9 mouse cellular contexts compared by ENCODE assay signal in the genomic region with DNA sequence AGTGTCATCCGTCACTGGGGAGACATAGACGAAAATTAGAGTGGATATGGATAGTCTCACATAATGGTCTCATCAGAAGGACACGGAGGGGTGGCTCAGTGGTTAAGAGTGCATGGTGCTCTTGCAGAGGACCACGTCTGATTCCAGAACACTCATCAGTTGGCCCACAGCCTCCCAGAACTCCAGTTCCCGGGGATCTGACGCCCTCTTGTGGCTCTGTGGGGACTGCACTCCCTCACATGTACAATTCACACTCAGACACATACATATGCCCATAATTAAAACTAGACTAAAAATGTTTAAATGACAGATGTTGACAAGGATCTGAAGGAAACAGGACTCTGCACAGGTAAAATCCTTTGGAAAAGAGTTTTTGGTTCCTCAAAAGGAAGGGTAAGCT. TPM values are rescaled to one million over a fixed set of nuclear protein-coding genes. Genes with fewer than 3 reads are reported as not detected.
DNase-seq lines count a peak whose midpoint lies in the region; ATAC-seq and TF ChIP-seq lines count a peak whose summit lies in the region.
"Had no signal": no experiment of that assay in that cellular context is flagged by ENCODE, and none has a peak within 500 bp of the region (broad histone marks: within the 10 kb centered on the region; RNA-seq: fewer than 3 reads in every experiment).

No protein-coding gene starts in this region.

- no peak overlapping the region for H3K4me2 ChIP-seq in kidney, embryonic 16.5 days (replicated peaks; ENCODE audit: low read depth, low read length)
- H3K4me2 ChIP-seq: midbrain, embryonic 12.5 days had no signal

- no peak overlapping the region for H3K9ac ChIP-seq in kidney, embryonic 16.5 days (replicated peaks; ENCODE audit: low read length)
- H3K9ac ChIP-seq: midbrain, embryonic 12.5 days had no signal

- no peak for TF ChIP-seq POLR2A in spleen, adult 2 months (IDR thresholded peaks at IDR 0.05; ENCODE audit: low read depth, low read length)
- TF ChIP-seq POLR2A in small intestine, adult 2 months (IDR thresholded peaks at IDR 0.05; ENCODE audit: low read depth, low read length): no peak

- TF ChIP-seq CTCF in spleen, adult 2 months (IDR thresholded peaks at IDR 0.05; ENCODE audit: extremely low read depth, insufficient read depth, insufficient read length, insufficient replicate concordance): peak; percentile 9; the same call in 1 of the 2 replicates
- peak; percentile 21; the same call in 1 of the 2 replicates for TF ChIP-seq CTCF in small intestine, adult 2 months (IDR thresholded peaks at IDR 0.05; ENCODE audit: extremely low read depth, insufficient read length, insufficient replicate concordance, low read depth, low read length)

- H3K4me3 ChIP-seq in kidney, embryonic 16.5 days (ENCODE audit: low read length): no peak overlapping the region
- H3K4me3 ChIP-seq in spleen, adult 2 months (ENCODE audit: extremely low read depth, insufficient read depth, insufficient read length): no peak overlapping the region
- H3K4me3 ChIP-seq in small intestine, adult 2 months (ENCODE audit: low read depth, low read length): no peak overlapping the region
- H3K4me3 ChIP-seq: midbrain, embryonic 12.5 days had no signal

- no peak overlapping the region for H3K27ac ChIP-seq in kidney, embryonic 16.5 days (ENCODE audit: low read length)
- no peak overlapping the region for H3K27ac ChIP-seq in spleen, adult 2 months (ENCODE audit: insufficient read depth, low read length)
- H3K27ac ChIP-seq in small intestine, adult 2 months (ENCODE audit: insufficient read depth, low read depth, low read length): no peak overlapping the region
- H3K27ac ChIP-seq: midbrain, embryonic 12.5 days had no signal

- H3K4me1 ChIP-seq in kidney, embryonic 16.5 days (ENCODE audit: insufficient read depth, low read length): 0 out of 2 replicates have a peak, but pooled peaks cover 10% of the 10 kb centered on the region
- H3K4me1 ChIP-seq in spleen, adult 2 months (ENCODE audit: control insufficient read depth, insufficient read depth, insufficient read length): no peaks in the 10 kb centered on the region
- no peaks in the 10 kb centered on the region for H3K4me1 ChIP-seq in small intestine, adult 2 months (ENCODE audit: control insufficient read depth, insufficient read depth, insufficient read length, low read length)

- 76% methylated on average over 6 of the region's 6 CpGs for WGBS in kidney, embryonic 16.5 days
- WGBS in spleen, adult 2 months: 83% methylated on average over 6 of the region's 6 CpGs
- WGBS in small intestine, adult 2 months: 73% methylated on average over 6 of the region's 6 CpGs

- DNase-seq in kidney, postnatal 10 days: peak; percentile 39
- DNase-seq in spleen, adult 2 months (ENCODE audit: low read depth in 1 of 2, low spot score in 2 of 2): no peak
- DNase-seq in spleen, postnatal 36 days (ENCODE audit: low spot score in 2 of 2): no peak
- peak; percentile 44 for DNase-seq in R1 (ENCODE audit: low read depth, low spot score)
- DNase-seq in thymus, postnatal 0 days (ENCODE audit: low spot score): no peak
- DNase-seq in layer of hippocampus, adult 8-10 months (ENCODE audit: low spot score in 2 of 2): no peak

- no peaks in the 10 kb centered on the region for H3K27me3 ChIP-seq in kidney, embryonic 16.5 days (ENCODE audit: insufficient read depth, low read length)
- no peaks in the 10 kb centered on the region for H3K27me3 ChIP-seq in spleen, adult 2 months (ENCODE audit: control insufficient read depth, insufficient read depth, low read length)
- H3K27me3 ChIP-seq in small intestine, adult 2 months (ENCODE audit: control insufficient read depth, insufficient read depth, low read length): no peaks in the 10 kb centered on the region
- H3K27me3 ChIP-seq: midbrain, embryonic 12.5 days had no signal

- ATAC-seq in kidney, embryonic 16.5 days (ENCODE audit: low FRiP score, low TSS enrichment): no peak

- no peaks in the 10 kb centered on the region for H3K9me3 ChIP-seq in kidney, embryonic 16.5 days (ENCODE audit: low read length)
- H3K9me3 ChIP-seq: midbrain, embryonic 12.5 days had no signal

- peaks cover 3% of the 10 kb centered on the region; the same call in 1 of the 2 replicates for H3K36me3 ChIP-seq in kidney, embryonic 16.5 days (ENCODE audit: insufficient read depth, low read length)
- H3K36me3 ChIP-seq in spleen, adult 2 months (ENCODE audit: control insufficient read depth, insufficient read depth, low read length): peaks cover 2% of the 10 kb centered on the region; the same call in 1 of the 2 replicates
- H3K36me3 ChIP-seq in small intestine, adult 2 months (ENCODE audit: control insufficient read depth, insufficient read depth, low read length): no peaks in the 10 kb centered on the region

RNA-seq across cellular contexts. Expression of gene Ttc7b, which starts 34.4 kb away (rescaled TPM):
- 3.9 and 4.7 TPM in 2 replicates for polyA plus RNA-seq in kidney, embryonic 16.5 days (2015; fragmentation: Nextera tagmentation; extraction: Ambion mirVana)
- polyA plus RNA-seq in spleen, adult 2 months (2012; rRNA removed): 20.4 and 24.4 TPM in 2 replicates
- polyA plus RNA-seq in small intestine, adult 2 months (2012; rRNA removed): 10.8 and 13.0 TPM in 2 replicates
- polyA plus RNA-seq in thymus, postnatal 0 days (2015; fragmentation: Nextera tagmentation; extraction: Ambion mirVana): 5.3 and 7.3 TPM in 2 replicates
- total RNA-seq in layer of hippocampus, adult 8-10 months (2022): 100 to 1,000 TPM; 160 to 184 (median 174) TPM

Comparison
In these comparisons a context has a peak if more than half of its experiments do, and no peak if none do; other contexts are left out.
1. DNase-seq: peak in kidney, postnatal 10 days (single experiment) and R1 (single experiment); none in spleen, adult 2 months (0 of 2), spleen, postnatal 36 days (0 of 2), thymus, postnatal 0 days (single experiment) and layer of hippocampus, adult 8-10 months (0 of 2).